Mouse (Mus musculus) limb, embryonic 11.5 days (tissue): ENCODE results near the gene Ccnd3. TPM values are rescaled to one million over a fixed set of nuclear protein-coding genes. Genes with fewer than 3 reads are reported as not detected.

Experiments
- ATAC-seq: fragments of 200-750 bp; cut with Nextera tagmentation; 2 replicates; pipeline ENCODE4 v1.8.0; 2017; ENCODE audit warnings: low read depth; ENCODE audit not compliant: insufficient number of reproducible peaks, low FRiP score, low TSS enrichment
- DNase-seq: peaks from one replicate; pipeline ENCODE4 v3.0.0-alpha.2; 2015; ENCODE audit warnings: low spot score
- H3K27ac ChIP-seq: fragments of 300-500 bp; sonication (generic); replicated peaks from 2 replicates; pipeline ENCODE4 v1.5.1; 2014; ENCODE audit warnings: low read depth, mild to moderate bottlenecking, low read length
- H3K27me3 ChIP-seq: fragments of 300-500 bp; sonication (generic); 2 replicates; pipeline ENCODE4 v1.6.1; 2014; ENCODE audit warnings: mild to moderate bottlenecking, low read length, mixed read lengths; ENCODE audit not compliant: control insufficient read depth, insufficient read depth
- H3K36me3 ChIP-seq: fragments of 300-500 bp; sonication (generic); 2 replicates; pipeline ENCODE4 v1.6.1; 2014; ENCODE audit warnings: mild to moderate bottlenecking, low read length, moderate library complexity, mixed read lengths; ENCODE audit not compliant: control insufficient read depth, insufficient read depth
- H3K4me1 ChIP-seq: fragments of 300-500 bp; sonication (generic); 2 replicates; pipeline ENCODE4 v1.6.1; 2014; ENCODE audit warnings: low read length, mixed read lengths; ENCODE audit not compliant: control insufficient read depth, insufficient read depth
- H3K4me2 ChIP-seq: fragments of 300-500 bp; sonication (generic); 2 replicates; pipeline ENCODE4 v1.6.1; 2014; ENCODE audit warnings: low read depth, mild to moderate bottlenecking, moderate library complexity; ENCODE audit not compliant: severe bottlenecking
- H3K4me3 ChIP-seq: fragments of 300-500 bp; sonication (generic); 2 replicates; pipeline ENCODE4 v1.5.1; 2014; ENCODE audit warnings: low read depth, low read length
- H3K9ac ChIP-seq: fragments of 300-500 bp; sonication (generic); 2 replicates; pipeline ENCODE4 v1.6.1; 2014; ENCODE audit warnings: mild to moderate bottlenecking, low read length
- H3K9me3 ChIP-seq: fragments of 300-500 bp; sonication (generic); 2 replicates; pipeline ENCODE4 v1.6.1; 2016; ENCODE audit warnings: low read length; ENCODE audit not compliant: control insufficient read depth
- WGBS: fragments of 180-500 bp; shearing (Covaris S2); extraction: QIAGEN DNeasy Blood & Tissue Kit; methylation state at CpG from one replicate; pipeline ENCODE4 v1.1.7; 2014; 5-methylcytosine and 5-hydroxymethylcytosine counted together
- polyA plus RNA-seq: library from polyadenylated mRNA; unstranded; fragments of >200 nt; fragmentation: Nextera tagmentation; extraction: Ambion mirVana; gene quantifications from 2 replicates; pipeline ENCODE4 v1.2.1, GENCODE M21; 2014

Gene Ccnd3
- polyA plus RNA-seq, 1 experiment from 2014 or later = 350 TPM

DNA sequence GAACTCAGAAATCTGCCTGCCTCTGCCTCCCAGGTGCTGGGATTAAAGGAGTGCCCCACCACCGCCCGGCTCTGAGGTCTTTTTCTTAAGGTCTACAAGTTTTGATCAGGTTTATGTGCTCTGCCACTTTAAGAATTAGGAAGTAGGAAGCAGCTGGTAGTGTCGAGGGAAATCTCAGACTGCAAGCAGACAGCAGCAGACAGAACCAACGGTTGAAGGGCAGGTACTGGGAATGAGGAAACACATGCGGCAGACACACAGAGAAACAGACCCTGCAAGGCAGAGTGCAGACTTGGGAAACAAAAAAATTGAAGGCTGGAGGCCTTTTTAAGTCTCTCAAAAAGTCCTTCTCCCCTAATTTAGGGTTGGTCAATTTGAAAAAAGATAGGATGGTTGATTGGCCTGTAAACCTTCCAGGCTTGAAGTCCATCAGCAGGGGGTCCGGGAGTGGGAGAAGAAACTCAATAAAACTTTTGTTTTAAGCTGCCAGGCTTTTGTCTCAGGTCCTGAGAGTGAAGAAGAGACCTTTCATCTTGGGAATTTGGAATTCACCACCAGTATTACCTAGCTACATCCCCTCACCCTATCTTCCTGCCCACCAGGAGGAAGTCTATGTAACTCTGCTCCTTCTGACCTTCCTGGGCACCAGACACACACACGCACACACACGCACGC is 4.3 kb downstream of the Ccnd3 start:
- Histone ChIP-seq H3K4me2 (no peak overlapping the region), H3K27ac (0 out of 2 replicates have a peak overlapping the region, but pooled peaks have one; percentile 47), H3K27me3 (no peaks in the 10 kb centered on the region), H3K4me1 (peaks cover 7% of the 10 kb centered on the region; the same call in 1 of the 2 replicates), H3K36me3 (no peaks in the 10 kb centered on the region), H3K4me3 (no peak overlapping the region), H3K9ac (no peak overlapping the region), H3K9me3 (no peaks in the 10 kb centered on the region)
- no peak for ATAC-seq
- no peak for DNase-seq
- WGBS = 62% methylated on average over 9 of the region's 9 CpGs

DNA sequence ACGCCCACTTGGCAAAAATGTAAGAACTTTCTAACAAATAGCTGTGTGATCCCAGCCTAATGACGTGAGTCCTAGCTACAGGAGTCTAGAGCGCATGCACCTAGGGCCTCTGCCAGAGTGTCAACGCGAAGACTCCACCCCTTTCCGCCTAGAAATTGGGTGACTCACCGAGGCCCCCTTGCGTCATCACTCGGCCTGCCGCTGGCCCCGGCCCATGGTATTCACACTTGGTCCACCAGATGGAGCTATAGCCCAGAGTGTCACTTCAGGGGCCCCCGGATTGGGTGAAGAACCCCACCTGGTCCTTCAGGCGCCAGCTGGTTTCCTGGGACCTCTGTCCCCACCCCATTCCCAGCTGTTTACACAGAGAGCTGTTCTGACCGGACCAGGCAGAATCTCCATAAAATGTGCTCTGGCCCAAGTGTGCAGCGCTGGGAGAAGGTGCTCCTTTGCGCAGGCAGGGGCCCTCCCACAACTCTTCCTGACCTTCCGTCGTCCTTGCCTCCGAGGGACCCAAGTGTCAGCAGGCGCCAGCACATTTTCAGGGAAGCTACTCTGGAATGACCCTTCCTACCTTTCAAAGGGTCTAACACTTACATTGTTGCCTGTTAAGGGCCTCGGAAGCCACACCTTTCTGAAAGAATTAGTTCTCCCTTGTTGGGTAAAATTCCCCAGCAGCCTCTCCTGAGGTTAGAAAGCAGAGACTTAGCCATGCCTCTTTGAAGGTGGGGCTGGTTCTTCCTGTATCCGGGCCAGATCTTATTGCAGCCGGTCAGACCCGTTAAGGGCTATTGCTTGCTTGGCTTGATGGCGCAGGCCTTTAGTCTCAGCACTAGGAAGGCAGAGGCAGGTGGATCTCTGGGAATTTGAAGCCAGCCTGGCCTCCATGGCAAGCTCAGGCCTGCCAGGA is 6.5 kb downstream of the Ccnd3 start:
- Histone ChIP-seq H3K36me3 (no peaks in the 10 kb centered on the region), H3K27me3 (no peaks in the 10 kb centered on the region), H3K4me3 (0 out of 2 replicates have a peak overlapping the region, but pooled peaks have one; percentile 3), H3K9ac (no peak overlapping the region), H3K9me3 (no peaks in the 10 kb centered on the region), H3K4me2 (peak overlapping the region; percentile 32), H3K27ac (0 out of 2 replicates have a peak overlapping the region, but pooled peaks have one; percentile 39), H3K4me1 (peaks cover 4% of the 10 kb centered on the region; the same call in 1 of the 2 replicates)
- 14% methylated on average over 25 of the region's 25 CpGs for WGBS
- ATAC-seq (peak; percentile 85), DNase-seq (peak; percentile 98)

- DNase-seq = no peak
- Histone ChIP-seq H3K9me3 (no peaks in the 10 kb centered on the region), H3K36me3 (no peaks in the 10 kb centered on the region), H3K9ac (no peak overlapping the region), H3K4me2 (no peak overlapping the region), H3K4me3 (no peak overlapping the region), H3K27ac (no peak overlapping the region), H3K27me3 (no peaks in the 10 kb centered on the region), H3K4me1 (peaks cover 4% of the 10 kb centered on the region; the same call in 1 of the 2 replicates)
- 74% methylated on average over 10 of the region's 10 CpGs for WGBS
- ATAC-seq = no peak
Observed at GRCm38 (mm10) chr17:47512956-47513775, 8.3 kb downstream of the Ccnd3 start.

- Histone ChIP-seq H3K4me2 (no peak overlapping the region), H3K27me3 (no peaks in the 10 kb centered on the region), H3K4me3 (no peak overlapping the region), H3K36me3 (no peaks in the 10 kb centered on the region), H3K27ac (no peak overlapping the region), H3K4me1 (peaks cover 4% of the 10 kb centered on the region; the same call in 1 of the 2 replicates), H3K9ac (no peak overlapping the region), H3K9me3 (no peaks in the 10 kb centered on the region)
- 82% methylated on average over 7 of the region's 7 CpGs for WGBS
- DNase-seq (no peak), ATAC-seq (no peak)
Observed at GRCm38 (mm10) chr17:47515180-47515844, 10.5 kb downstream of the Ccnd3 start.

- H3K27me3 ChIP-seq = no peaks in the 10 kb centered on the region
- H3K4me1 ChIP-seq = peaks cover 6% of the 10 kb centered on the region
- no peak for DNase-seq
- H3K36me3 ChIP-seq = no peaks in the 10 kb centered on the region
- no peak overlapping the region for H3K27ac ChIP-seq
- no peak overlapping the region for H3K4me2 ChIP-seq
- H3K9ac ChIP-seq = no peak overlapping the region
- no peak for ATAC-seq
- 93% methylated on average over 3 of the region's 3 CpGs for WGBS
- H3K9me3 ChIP-seq = no peaks in the 10 kb centered on the region
- no peak overlapping the region for H3K4me3 ChIP-seq
Observed at GRCm38 (mm10) chr17:47516232-47516631, 11.4 kb downstream of the Ccnd3 start.

GRCm38 (mm10) chr17:47518205-47518604 is 13.4 kb downstream of the Ccnd3 start:
- H3K36me3 ChIP-seq = no peaks in the 10 kb centered on the region
- ATAC-seq = no peak
- H3K4me3 ChIP-seq = no peak overlapping the region
- WGBS = 48% methylated on average over 8 of the region's 8 CpGs
- H3K4me1 ChIP-seq = peaks cover 19% of the 10 kb centered on the region
- peak overlapping the region; percentile 57 for H3K27ac ChIP-seq
- no peak overlapping the region for H3K9ac ChIP-seq
- no peak for DNase-seq
- H3K9me3 ChIP-seq = no peaks in the 10 kb centered on the region
- no peaks in the 10 kb centered on the region for H3K27me3 ChIP-seq
- H3K4me2 ChIP-seq = no peak overlapping the region

DNA sequence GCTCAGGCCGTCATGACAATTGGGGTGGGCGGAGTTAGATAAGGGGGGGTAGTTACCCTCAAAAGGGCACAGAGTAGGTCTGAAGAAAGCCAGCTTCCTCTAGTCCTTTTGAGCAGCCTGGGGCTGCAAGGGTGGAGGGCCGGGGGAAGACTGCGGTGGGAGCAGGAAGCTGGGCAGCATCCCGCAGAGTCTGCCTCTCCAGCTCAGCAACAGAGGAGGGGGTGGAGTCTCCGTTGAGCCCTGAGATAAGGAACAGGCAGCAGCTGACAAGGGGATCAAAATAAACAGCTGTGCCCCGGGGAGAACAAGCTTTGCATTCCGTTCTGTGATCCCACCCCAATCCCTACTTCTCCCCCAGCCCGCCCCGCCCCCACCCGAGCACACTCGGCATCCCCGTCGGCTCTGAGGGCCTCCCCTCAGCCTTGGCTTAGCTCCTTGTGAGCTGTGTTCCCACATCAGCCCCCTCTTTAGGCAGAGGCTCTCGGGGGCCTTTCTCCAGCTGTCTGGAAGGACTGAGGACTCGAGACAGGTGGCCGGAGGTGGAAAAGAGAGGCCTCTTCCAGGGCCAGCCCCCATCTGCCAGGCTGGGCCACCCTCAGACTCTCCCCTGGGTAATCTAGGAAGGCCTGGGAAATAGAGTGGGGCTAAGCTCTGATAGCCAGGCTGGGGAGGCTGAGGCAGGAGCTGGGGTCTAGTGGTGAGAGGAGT is 16.9 kb downstream of the Ccnd3 start:
- Histone ChIP-seq H3K9me3 (no peaks in the 10 kb centered on the region), H3K4me2 (peak overlapping the region; percentile 31), H3K9ac (peak overlapping the region; percentile 41), H3K4me1 (peaks cover 22% of the 10 kb centered on the region), H3K4me3 (peak overlapping the region; percentile 20; the same call in 1 of the 2 replicates), H3K27me3 (no peaks in the 10 kb centered on the region), H3K36me3 (no peaks in the 10 kb centered on the region), H3K27ac (peak overlapping the region; percentile 84)
- DNase-seq (peak; percentile 81), ATAC-seq (peak; percentile 89)
- 2% methylated on average over 17 of the region's 17 CpGs for WGBS
